Mouse (Mus musculus): ENCODE results near the gene Spata6. TPM values are rescaled to one million over a fixed set of nuclear protein-coding genes. Genes with fewer than 3 reads are reported as not detected.

Spata6 gene
- polyA plus RNA-seq (2014; fragmentation: Nextera tagmentation; extraction: Ambion mirVana), result 18.6 and 23.8 TPM in 2 replicates

DNA sequence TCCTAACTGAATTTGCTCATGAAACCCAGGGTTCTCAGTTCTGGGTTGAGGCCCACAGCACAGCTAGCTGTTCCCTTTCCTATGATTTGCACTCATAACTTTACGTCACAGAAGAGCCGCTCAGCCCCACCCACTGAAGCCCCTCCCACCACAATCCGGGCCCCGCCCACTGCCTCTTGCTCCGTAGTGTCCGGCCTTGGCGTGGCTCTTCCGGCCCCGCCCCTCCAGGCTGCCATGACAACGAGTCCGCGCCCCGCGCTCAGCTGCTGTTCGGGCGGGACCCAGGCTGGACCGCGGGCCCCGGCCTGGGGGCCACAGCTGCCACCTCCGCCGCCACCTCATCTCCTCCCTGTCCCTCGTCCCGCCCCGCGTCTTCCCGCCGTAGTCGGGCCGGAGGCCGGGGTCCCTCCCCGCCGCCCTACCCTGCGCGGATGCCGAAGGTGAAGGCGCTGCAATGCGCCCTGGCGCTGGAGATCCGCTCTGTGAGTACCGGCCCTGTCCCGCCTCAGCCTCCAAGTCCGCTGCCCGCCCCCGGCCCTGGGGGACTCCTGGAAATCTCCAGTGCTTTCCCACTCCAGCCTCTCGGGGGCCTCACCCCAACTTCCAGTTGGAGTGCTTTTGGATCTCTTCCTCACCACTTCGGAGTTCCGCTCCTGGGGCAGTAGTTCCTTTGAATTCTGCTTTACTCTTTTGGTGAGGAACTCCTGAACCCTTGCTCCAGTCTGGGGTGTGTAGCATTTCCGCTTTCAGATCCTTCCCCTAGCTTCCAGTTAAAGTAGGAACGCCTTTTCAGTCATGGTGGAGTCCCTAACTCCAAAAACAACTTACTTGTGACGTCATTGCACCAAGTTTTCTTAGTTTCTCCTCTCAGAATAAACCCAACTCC is at the start of gene Spata6:
Gene Spata6 (plus strand): TSS at position 209 of the 886 bp plus-strand sequence.
- ATAC-seq (replicated peaks; ENCODE audit: insufficient number of reproducible peaks, low FRiP score, low TSS enrichment), result peak; percentile 97

GRCm38 (mm10) chr4:111670566-111671421 is 49.0 kb upstream of the Spata6 start:
- ATAC-seq (replicated peaks; ENCODE audit: insufficient number of reproducible peaks, low FRiP score, low TSS enrichment), result no peak
- Histone ChIP-seq H3K4me2 (no peak overlapping the region), H3K27ac (ENCODE audit: low read depth, low read length) (no peak overlapping the region)

More for the DNA sequence above, at the start of gene Spata6:
- Histone ChIP-seq H3K27me3 (ENCODE audit: control insufficient read depth, insufficient read depth, low read length) (no peaks in the 10 kb centered on the region), H3K9me3 (replicated peaks; ENCODE audit: control insufficient read depth, low read length) (no peaks in the 10 kb centered on the region), H3K36me3 (ENCODE audit: control insufficient read depth, insufficient read depth, low read length) (no peaks in the 10 kb centered on the region), H3K9ac (ENCODE audit: low read depth, low read length) (peak within 1 kb of the TSS; percentile 85), H3K4me3 (ENCODE audit: low read depth, low read length) (peak within 1 kb of the TSS; percentile 76), H3K4me2 (peak within 1 kb of the TSS; percentile 78), H3K27ac (ENCODE audit: low read depth, low read length) (peak within 1 kb of the TSS; percentile 77), H3K4me1 (ENCODE audit: control insufficient read depth, insufficient read depth, low read length) (peaks cover 3% of the 10 kb centered on the region; the same call in 1 of the 2 replicates)
- WGBS (ENCODE audit: insufficient replicate concordance), result 1% methylated on average over 48 of the region's 50 CpGs

GRCm38 (mm10) chr4:111671440-111671839 is 48.3 kb upstream of the Spata6 start:
- H3K4me3 ChIP-seq (ENCODE audit: low read depth, low read length), result no peak overlapping the region
- no peaks in the 10 kb centered on the region for H3K27me3 ChIP-seq (ENCODE audit: control insufficient read depth, insufficient read depth, low read length)
- H3K4me1 ChIP-seq (ENCODE audit: control insufficient read depth, insufficient read depth, low read length), result peaks cover 4% of the 10 kb centered on the region
- H3K4me2 ChIP-seq, result no peak overlapping the region
- no peaks in the 10 kb centered on the region for H3K36me3 ChIP-seq (ENCODE audit: control insufficient read depth, insufficient read depth, low read length)
- no peak overlapping the region for H3K9ac ChIP-seq (ENCODE audit: low read depth, low read length)
- H3K27ac ChIP-seq (ENCODE audit: low read depth, low read length), result no peak overlapping the region
- H3K9me3 ChIP-seq (replicated peaks; ENCODE audit: control insufficient read depth, low read length), result no peaks in the 10 kb centered on the region
- no peak for ATAC-seq (replicated peaks; ENCODE audit: insufficient number of reproducible peaks, low FRiP score, low TSS enrichment)
- 36% methylated on average over 4 of the region's 4 CpGs for WGBS (ENCODE audit: insufficient replicate concordance)

More at GRCm38 (mm10) chr4:111670566-111671421, 49.0 kb upstream of the Spata6 start:
- Histone ChIP-seq H3K9ac (ENCODE audit: low read depth, low read length) (no peak overlapping the region), H3K9me3 (replicated peaks; ENCODE audit: control insufficient read depth, low read length) (no peaks in the 10 kb centered on the region), H3K36me3 (ENCODE audit: control insufficient read depth, insufficient read depth, low read length) (no peaks in the 10 kb centered on the region), H3K27me3 (ENCODE audit: control insufficient read depth, insufficient read depth, low read length) (no peaks in the 10 kb centered on the region), H3K4me3 (ENCODE audit: low read depth, low read length) (no peak overlapping the region), H3K4me1 (ENCODE audit: control insufficient read depth, insufficient read depth, low read length) (peaks cover 4% of the 10 kb centered on the region)
- WGBS (ENCODE audit: insufficient replicate concordance), result 25% methylated on average over 12 of the region's 12 CpGs

DNA sequence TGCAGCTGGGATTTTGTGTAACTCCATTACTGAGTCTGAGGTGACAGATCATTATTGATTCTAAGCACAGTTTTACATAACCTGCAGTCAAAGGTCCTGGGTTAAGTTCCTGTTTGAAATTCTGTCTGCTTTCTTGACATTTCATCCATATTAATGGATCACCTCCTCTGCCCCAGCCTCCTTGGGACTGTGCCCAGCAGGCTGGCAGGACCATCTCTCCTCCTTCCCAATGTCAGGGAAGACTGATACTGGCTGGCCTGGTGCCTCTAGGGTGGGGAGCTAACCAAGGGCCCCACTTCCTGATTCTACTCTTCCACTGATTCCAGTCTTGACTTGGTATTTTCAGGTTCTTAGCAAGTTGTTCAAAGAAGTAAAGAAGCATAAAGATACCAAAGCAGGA is 45.9 kb upstream of the Spata6 start:
- no peaks in the 10 kb centered on the region for H3K27me3 ChIP-seq (ENCODE audit: control insufficient read depth, insufficient read depth, low read length)
- no peak for ATAC-seq (replicated peaks; ENCODE audit: insufficient number of reproducible peaks, low FRiP score, low TSS enrichment)
- H3K4me1 ChIP-seq (ENCODE audit: control insufficient read depth, insufficient read depth, low read length), result peaks cover 4% of the 10 kb centered on the region
- H3K4me3 ChIP-seq (ENCODE audit: low read depth, low read length), result no peak overlapping the region
- H3K36me3 ChIP-seq (ENCODE audit: control insufficient read depth, insufficient read depth, low read length), result no peaks in the 10 kb centered on the region
- no peak overlapping the region for H3K27ac ChIP-seq (ENCODE audit: low read depth, low read length)
- H3K9me3 ChIP-seq (replicated peaks; ENCODE audit: control insufficient read depth, low read length), result no peaks in the 10 kb centered on the region
- no peak overlapping the region for H3K4me2 ChIP-seq
- no peak overlapping the region for H3K9ac ChIP-seq (ENCODE audit: low read depth, low read length)

DNA sequence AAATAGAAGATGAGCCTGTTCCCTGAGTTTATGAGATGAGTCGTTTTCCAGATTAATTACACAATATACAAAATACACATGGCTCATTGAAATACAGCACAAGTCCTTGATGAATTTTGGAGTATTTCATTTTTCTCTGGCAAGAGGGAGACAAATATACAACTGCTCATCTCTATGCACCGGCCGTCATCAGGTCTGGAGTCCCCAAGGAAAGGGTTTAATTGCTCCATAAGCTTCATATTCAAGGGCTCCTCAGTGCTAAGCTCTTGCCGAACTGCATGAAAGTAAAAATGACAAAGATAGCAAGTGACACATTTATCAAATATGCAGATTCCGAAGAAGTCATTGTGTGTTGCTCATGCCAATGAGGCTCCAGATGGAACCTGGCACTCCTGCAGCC is 37.9 kb upstream of the Spata6 start:
- no peaks in the 10 kb centered on the region for H3K36me3 ChIP-seq (ENCODE audit: control insufficient read depth, insufficient read depth, low read length)
- H3K4me3 ChIP-seq (ENCODE audit: low read depth, low read length), result no peak overlapping the region
- ATAC-seq (replicated peaks; ENCODE audit: insufficient number of reproducible peaks, low FRiP score, low TSS enrichment), result no peak
- H3K9me3 ChIP-seq (replicated peaks; ENCODE audit: control insufficient read depth, low read length), result no peaks in the 10 kb centered on the region
- no peak overlapping the region for H3K27ac ChIP-seq (ENCODE audit: low read depth, low read length)
- WGBS (ENCODE audit: insufficient replicate concordance), result 83% methylated on average over 5 of the region's 5 CpGs
- no peak overlapping the region for H3K4me2 ChIP-seq
- H3K9ac ChIP-seq (ENCODE audit: low read depth, low read length), result no peak overlapping the region
- H3K4me1 ChIP-seq (ENCODE audit: control insufficient read depth, insufficient read depth, low read length), result peaks cover 2% of the 10 kb centered on the region; the same call in 1 of the 2 replicates
- no peaks in the 10 kb centered on the region for H3K27me3 ChIP-seq (ENCODE audit: control insufficient read depth, insufficient read depth, low read length)

DNA sequence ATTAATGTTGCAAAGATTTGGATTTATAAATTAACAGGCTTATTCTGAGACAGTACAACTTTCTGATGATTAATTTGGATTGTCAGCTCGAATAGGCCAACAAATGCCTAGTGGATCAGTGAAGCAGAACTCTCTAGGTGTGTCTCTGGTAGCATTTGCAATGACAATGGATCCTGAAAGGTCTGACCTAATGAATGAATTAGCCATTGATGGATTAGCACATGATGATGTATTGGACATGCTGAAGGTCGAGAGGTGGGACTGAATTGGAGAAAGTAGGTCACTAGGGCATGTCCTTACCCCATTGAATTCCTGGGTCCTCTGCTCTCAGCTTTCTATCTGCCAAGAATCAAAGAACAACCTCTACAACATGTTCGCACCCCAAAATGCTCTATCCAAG is 37.0 kb upstream of the Spata6 start:
- Histone ChIP-seq H3K4me3 (ENCODE audit: low read depth, low read length) (no peak overlapping the region), H3K36me3 (ENCODE audit: control insufficient read depth, insufficient read depth, low read length) (no peaks in the 10 kb centered on the region), H3K4me1 (ENCODE audit: control insufficient read depth, insufficient read depth, low read length) (peaks cover 2% of the 10 kb centered on the region; the same call in 1 of the 2 replicates), H3K27ac (ENCODE audit: low read depth, low read length) (no peak overlapping the region), H3K9ac (ENCODE audit: low read depth, low read length) (no peak overlapping the region), H3K27me3 (ENCODE audit: control insufficient read depth, insufficient read depth, low read length) (no peaks in the 10 kb centered on the region), H3K9me3 (replicated peaks; ENCODE audit: control insufficient read depth, low read length) (no peaks in the 10 kb centered on the region), H3K4me2 (no peak overlapping the region)
- ATAC-seq (replicated peaks; ENCODE audit: insufficient number of reproducible peaks, low FRiP score, low TSS enrichment), result no peak
- 76% methylated on average over 3 of the region's 3 CpGs for WGBS (ENCODE audit: insufficient replicate concordance)

GRCm38 (mm10) chr4:111683843-111684242 is 35.9 kb upstream of the Spata6 start:
- Histone ChIP-seq H3K36me3 (ENCODE audit: control insufficient read depth, insufficient read depth, low read length) (no peaks in the 10 kb centered on the region), H3K4me1 (ENCODE audit: control insufficient read depth, insufficient read depth, low read length) (peaks cover 2% of the 10 kb centered on the region; the same call in 1 of the 2 replicates), H3K27ac (ENCODE audit: low read depth, low read length) (no peak overlapping the region), H3K27me3 (ENCODE audit: control insufficient read depth, insufficient read depth, low read length) (no peaks in the 10 kb centered on the region), H3K9ac (ENCODE audit: low read depth, low read length) (no peak overlapping the region), H3K9me3 (replicated peaks; ENCODE audit: control insufficient read depth, low read length) (no peaks in the 10 kb centered on the region), H3K4me2 (no peak overlapping the region), H3K4me3 (ENCODE audit: low read depth, low read length) (no peak overlapping the region)
- WGBS (ENCODE audit: insufficient replicate concordance), result 81% methylated on average over 5 of the region's 5 CpGs
- ATAC-seq (replicated peaks; ENCODE audit: insufficient number of reproducible peaks, low FRiP score, low TSS enrichment), result no peak

GRCm38 (mm10) chr4:111685951-111686350 is 33.8 kb upstream of the Spata6 start:
- Histone ChIP-seq H3K9ac (ENCODE audit: low read depth, low read length) (no peak overlapping the region), H3K4me2 (no peak overlapping the region), H3K4me1 (ENCODE audit: control insufficient read depth, insufficient read depth, low read length) (peaks cover 2% of the 10 kb centered on the region; the same call in 1 of the 2 replicates), H3K4me3 (ENCODE audit: low read depth, low read length) (no peak overlapping the region), H3K27ac (ENCODE audit: low read depth, low read length) (no peak overlapping the region), H3K27me3 (ENCODE audit: control insufficient read depth, insufficient read depth, low read length) (no peaks in the 10 kb centered on the region), H3K9me3 (replicated peaks; ENCODE audit: control insufficient read depth, low read length) (no peaks in the 10 kb centered on the region), H3K36me3 (ENCODE audit: control insufficient read depth, insufficient read depth, low read length) (no peaks in the 10 kb centered on the region)
- ATAC-seq (replicated peaks; ENCODE audit: insufficient number of reproducible peaks, low FRiP score, low TSS enrichment), result no peak
- 82% methylated on average over 2 of the region's 2 CpGs for WGBS (ENCODE audit: insufficient replicate concordance)

Measured in heart, embryonic 11.5 days (tissue).